In genomic region chr11:78246318-78247011, GRCm38 (mm10) we compare ENCODE assay signal across 8 mouse cellular contexts. TPM values are rescaled to one million over a fixed set of nuclear protein-coding genes. Genes with fewer than 3 reads are reported as not detected.
DNase-seq lines count a peak whose midpoint lies in the region; ATAC-seq and TF ChIP-seq lines count a peak whose summit lies in the region.

No protein-coding gene starts in this region.

- peaks cover 17% of the 10 kb centered on the region for H3K36me3 ChIP-seq in kidney, embryonic 14.5 days (ENCODE audit: control insufficient read depth, insufficient read depth, low read length)
- peaks cover 7% of the 10 kb centered on the region; the same call in 1 of the 2 replicates for H3K36me3 ChIP-seq in hindbrain, embryonic 15.5 days
- H3K36me3 ChIP-seq in midbrain, embryonic 14.5 days (ENCODE audit: control insufficient read depth, insufficient read depth, low read length) = peaks cover 9% of the 10 kb centered on the region

- peak overlapping the region; percentile 88 for H3K9ac ChIP-seq in kidney, embryonic 14.5 days (ENCODE audit: low read depth, low read length)
- peak overlapping the region; percentile 93 for H3K9ac ChIP-seq in hindbrain, embryonic 15.5 days
- H3K9ac ChIP-seq in midbrain, embryonic 14.5 days (replicated peaks; ENCODE audit: low read length) = peak overlapping the region; percentile 83; the same call in 1 of the 2 replicates

- no peak; the same call in 1 of the 2 replicates for ATAC-seq in kidney, embryonic 14.5 days (ENCODE audit: low FRiP score, low TSS enrichment)
- ATAC-seq in hindbrain, embryonic 15.5 days (ENCODE audit: low FRiP score, low read depth) = no peak
- no peak for ATAC-seq in midbrain, embryonic 14.5 days (ENCODE audit: low FRiP score, low TSS enrichment)
- ATAC-seq in erythroid progenitor cell, adult 5-6 weeks (replicated peaks; ENCODE audit: low FRiP score, poor library complexity, severe bottlenecking) = no peak

- peak overlapping the region; percentile 50 for H3K4me2 ChIP-seq in kidney, embryonic 14.5 days (replicated peaks; ENCODE audit: low read depth, low read length)
- H3K4me2 ChIP-seq in hindbrain, embryonic 15.5 days = peak overlapping the region; percentile 73
- H3K4me2 ChIP-seq in midbrain, embryonic 14.5 days (ENCODE audit: low read length) = peak overlapping the region; percentile 90

- H3K9me3 ChIP-seq in kidney, embryonic 14.5 days (ENCODE audit: control insufficient read depth, low read length) = no peaks in the 10 kb centered on the region
- no peaks in the 10 kb centered on the region for H3K9me3 ChIP-seq in hindbrain, embryonic 15.5 days
- no peaks in the 10 kb centered on the region for H3K9me3 ChIP-seq in midbrain, embryonic 14.5 days (ENCODE audit: control insufficient read depth, low read length)

- DNase-seq in kidney, postnatal 4 days = no peak
- no peak for DNase-seq in midbrain, embryonic 14.5 days
- DNase-seq in adrenal gland, postnatal 4 days (ENCODE audit: low spot score in 2 of 2) = no peak
- no peak for DNase-seq in thymus, postnatal 10 days (ENCODE audit: low spot score in 2 of 2)

- H3K27ac ChIP-seq in kidney, embryonic 14.5 days (ENCODE audit: low read depth, low read length) = no peak overlapping the region; the same call in 1 of the 2 replicates
- no peak overlapping the region for H3K27ac ChIP-seq in bone marrow macrophage, adult 2 months (ENCODE audit: insufficient read depth, low read depth, low read length)
- peak overlapping the region; percentile 100 for H3K27ac ChIP-seq in hindbrain, embryonic 15.5 days (replicated peaks)
- H3K27ac ChIP-seq in midbrain, embryonic 14.5 days (replicated peaks; ENCODE audit: low read depth, low read length) = peak overlapping the region; percentile 96

- H3K4me3 ChIP-seq in kidney, embryonic 14.5 days (ENCODE audit: low read length) = peak overlapping the region; percentile 87
- peak overlapping the region; percentile 92 for H3K4me3 ChIP-seq in bone marrow macrophage, adult 2 months (ENCODE audit: insufficient read depth, low read length)
- H3K4me3 ChIP-seq in hindbrain, embryonic 15.5 days = peak overlapping the region; percentile 99
- H3K4me3 ChIP-seq in midbrain, embryonic 14.5 days (replicated peaks; ENCODE audit: low read depth, low read length) = peak overlapping the region; percentile 85

- H3K4me1 ChIP-seq in kidney, embryonic 14.5 days (ENCODE audit: control insufficient read depth, insufficient read depth, low read length) = peaks cover 21% of the 10 kb centered on the region
- H3K4me1 ChIP-seq in bone marrow macrophage, adult 2 months (ENCODE audit: control insufficient read depth, insufficient read depth, low read length) = peaks cover 25% of the 10 kb centered on the region
- H3K4me1 ChIP-seq in hindbrain, embryonic 15.5 days (replicated peaks) = peaks cover 55% of the 10 kb centered on the region
- peaks cover 27% of the 10 kb centered on the region for H3K4me1 ChIP-seq in midbrain, embryonic 14.5 days (ENCODE audit: control insufficient read depth, insufficient read depth, low read length)

- H3K27me3 ChIP-seq in kidney, embryonic 14.5 days (ENCODE audit: control insufficient read depth, insufficient read depth, low read length) = no peaks in the 10 kb centered on the region
- no peaks in the 10 kb centered on the region for H3K27me3 ChIP-seq in hindbrain, embryonic 15.5 days
- no peaks in the 10 kb centered on the region for H3K27me3 ChIP-seq in midbrain, embryonic 14.5 days (ENCODE audit: control insufficient read depth, insufficient read depth, low read length)

- no peak for TF ChIP-seq CTCF in bone marrow macrophage, adult 2 months (IDR thresholded peaks at IDR 0.05; ENCODE audit: low read depth, low read length)

- TF ChIP-seq POLR2A in bone marrow macrophage, adult 2 months (IDR thresholded peaks at IDR 0.05; ENCODE audit: borderline replicate concordance, low read depth, low read length) = no peak

- WGBS in kidney, embryonic 14.5 days = 24% methylated on average over 7 of the region's 7 CpGs
- 54% methylated on average over 7 of the region's 7 CpGs for WGBS in hindbrain, embryonic 15.5 days
- 56% methylated on average over 7 of the region's 7 CpGs for WGBS in midbrain, embryonic 14.5 days

RNA-seq across cellular contexts. Expression of gene Supt6, which starts 0.7 kb away (rescaled TPM):
- polyA plus RNA-seq in kidney, embryonic 14.5 days (2014; fragmentation: Nextera tagmentation; extraction: Ambion mirVana) = 13.5 and 26.0 TPM in 2 replicates
- polyA plus RNA-seq in bone marrow macrophage, adult 2 months (2012; ENCODE audit: insufficient read depth, insufficient read length, missing spikeins) = 33.6 and 39.1 TPM in 2 replicates
- polyA plus RNA-seq in hindbrain, embryonic 15.5 days (2015; fragmentation: Nextera tagmentation; extraction: Ambion mirVana) = 24.8 and 27.4 TPM in 2 replicates
- polyA plus RNA-seq in midbrain, embryonic 14.5 days (2014; fragmentation: Nextera tagmentation; extraction: Ambion mirVana) = 21.2 and 29.5 TPM in 2 replicates
- total RNA-seq in erythroid progenitor cell, adult 5-6 weeks (2015; ENCODE audit: low replicate concordance) = 22.2 and 30.6 TPM in 2 replicates
- total RNA-seq in erythroid progenitor cell, adult 5-6 weeks (2017; ENCODE audit: low replicate concordance) = 21.3 and 27.7 TPM in 2 replicates
- 10 to 100 TPM; 63.3 to 69.2 TPM for total RNA-seq in adrenal gland, postnatal 4 days (2021)

RNA-seq across cellular contexts. Expression of gene Sdf2, which starts 0.9 kb away (rescaled TPM):
- polyA plus RNA-seq in kidney, embryonic 14.5 days (2014; fragmentation: Nextera tagmentation; extraction: Ambion mirVana) = 81.3 and 95.2 TPM in 2 replicates
- polyA plus RNA-seq in bone marrow macrophage, adult 2 months (2012; ENCODE audit: insufficient read depth, insufficient read length, missing spikeins) = 83.1 and 103 TPM in 2 replicates
- polyA plus RNA-seq in hindbrain, embryonic 15.5 days (2015; fragmentation: Nextera tagmentation; extraction: Ambion mirVana) = 91.6 and 92.1 TPM in 2 replicates
- 84.5 and 99.1 TPM in 2 replicates for polyA plus RNA-seq in midbrain, embryonic 14.5 days (2014; fragmentation: Nextera tagmentation; extraction: Ambion mirVana)
- total RNA-seq in erythroid progenitor cell, adult 5-6 weeks (2015; ENCODE audit: low replicate concordance) = 39.6 and 52.4 TPM in 2 replicates
- total RNA-seq in erythroid progenitor cell, adult 5-6 weeks (2017; ENCODE audit: low replicate concordance) = 15.8 and 21.6 TPM in 2 replicates
- 10 to 100 TPM; 79.3 to 87.3 TPM for total RNA-seq in adrenal gland, postnatal 4 days (2021)

RNA-seq across cellular contexts. Expression of gene 2610507B11Rik, which starts 15.1 kb away (rescaled TPM):
- 75.1 and 109 TPM in 2 replicates for polyA plus RNA-seq in kidney, embryonic 14.5 days (2014; fragmentation: Nextera tagmentation; extraction: Ambion mirVana)
- 168 and 187 TPM in 2 replicates for polyA plus RNA-seq in bone marrow macrophage, adult 2 months (2012; ENCODE audit: insufficient read depth, insufficient read length, missing spikeins)
- polyA plus RNA-seq in hindbrain, embryonic 15.5 days (2015; fragmentation: Nextera tagmentation; extraction: Ambion mirVana) = 50.9 and 65.0 TPM in 2 replicates
- polyA plus RNA-seq in midbrain, embryonic 14.5 days (2014; fragmentation: Nextera tagmentation; extraction: Ambion mirVana) = 52.8 and 72.1 TPM in 2 replicates
- 53.7 and 76.3 TPM in 2 replicates for total RNA-seq in erythroid progenitor cell, adult 5-6 weeks (2015; ENCODE audit: low replicate concordance)
- total RNA-seq in erythroid progenitor cell, adult 5-6 weeks (2017; ENCODE audit: low replicate concordance) = 77.1 and 80.1 TPM in 2 replicates
- 100 to 1,000 TPM; 137 to 138 TPM for total RNA-seq in adrenal gland, postnatal 4 days (2021)

RNA-seq across cellular contexts. Expression of gene BC030499, which starts 44.2 kb away (rescaled TPM):
- polyA plus RNA-seq in kidney, embryonic 14.5 days (2014; fragmentation: Nextera tagmentation; extraction: Ambion mirVana) = 0.10 and 0.47 TPM in 2 replicates
- 3.5 and 4.4 TPM in 2 replicates for polyA plus RNA-seq in bone marrow macrophage, adult 2 months (2012; ENCODE audit: insufficient read depth, insufficient read length, missing spikeins)
- 0.26 and 0.32 TPM in 2 replicates for polyA plus RNA-seq in hindbrain, embryonic 15.5 days (2015; fragmentation: Nextera tagmentation; extraction: Ambion mirVana)
- polyA plus RNA-seq in midbrain, embryonic 14.5 days (2014; fragmentation: Nextera tagmentation; extraction: Ambion mirVana) = 0.15 and 0.34 TPM in 2 replicates
- not detected in 2 replicates for total RNA-seq in erythroid progenitor cell, adult 5-6 weeks (2015; ENCODE audit: low replicate concordance)
- not detected in 2 replicates for total RNA-seq in erythroid progenitor cell, adult 5-6 weeks (2017; ENCODE audit: low replicate concordance)
- 1 to 10 TPM in 1 of 2 experiments, under 1 TPM in 1; 0.73 to 1.5 TPM for total RNA-seq in adrenal gland, postnatal 4 days (2021)

RNA-seq across cellular contexts. Expression of gene Proca1, which starts 53.3 kb away (rescaled TPM):
- polyA plus RNA-seq in kidney, embryonic 14.5 days (2014; fragmentation: Nextera tagmentation; extraction: Ambion mirVana) = 3.4 and 4.1 TPM in 2 replicates
- 0.92 TPM in 1 of 2 replicates, not detected in the other for polyA plus RNA-seq in bone marrow macrophage, adult 2 months (2012; ENCODE audit: insufficient read depth, insufficient read length, missing spikeins)
- 3.1 and 3.2 TPM in 2 replicates for polyA plus RNA-seq in hindbrain, embryonic 15.5 days (2015; fragmentation: Nextera tagmentation; extraction: Ambion mirVana)
- polyA plus RNA-seq in midbrain, embryonic 14.5 days (2014; fragmentation: Nextera tagmentation; extraction: Ambion mirVana) = 0.97 and 1.0 TPM in 2 replicates
- total RNA-seq in erythroid progenitor cell, adult 5-6 weeks (2015; ENCODE audit: low replicate concordance) = not detected in 2 replicates
- not detected in 2 replicates for total RNA-seq in erythroid progenitor cell, adult 5-6 weeks (2017; ENCODE audit: low replicate concordance)
- total RNA-seq in adrenal gland, postnatal 4 days (2021) = 1 to 10 TPM; 7.9 to 8.8 TPM

Comparison
In these comparisons a context has a peak if more than half of its experiments do, and no peak if none do; other contexts are left out.
1. H3K27ac ChIP-seq: peak in hindbrain, embryonic 15.5 days (single experiment) and midbrain, embryonic 14.5 days (single experiment); none in kidney, embryonic 14.5 days (single experiment) and bone marrow macrophage, adult 2 months (single experiment).
2. Peak in every context shown above with its lines, with median percentiles within 50 percentile points of each other: H3K4me2 ChIP-seq, H3K4me3 ChIP-seq and H3K9ac ChIP-seq.